Mouse (Mus musculus) embryonic fibroblast, embryonic 13.5 days (primary cell): Measurements from ENCODE around the gene 4921524J17Rik. TPM values are rescaled to one million over a fixed set of nuclear protein-coding genes. Genes with fewer than 3 reads are reported as not detected.

ENCODE experiments used
- H3K27ac ChIP-seq: 2 replicates; pipeline ENCODE4 v1.5.1; 2012; ENCODE audit warnings: low read length, control low read depth, inconsistent platforms; ENCODE audit not compliant: insufficient read depth
- H3K4me1 ChIP-seq: 2 replicates; pipeline ENCODE4 v1.6.1; 2011; ENCODE audit warnings: low read length; ENCODE audit not compliant: control insufficient read depth, insufficient read depth
- H3K4me3 ChIP-seq: 2 replicates; pipeline ENCODE4 v1.5.1; 2011; ENCODE audit warnings: mild to moderate bottlenecking, control low read depth, low read length; ENCODE audit not compliant: insufficient read depth
- CTCF ChIP-seq: IDR thresholded peaks from 2 replicates; pipeline ENCODE4 v1.5.1; 2011; ENCODE audit warnings: mild to moderate bottlenecking, control low read depth, low read length, moderate library complexity, borderline replicate concordance; ENCODE audit not compliant: insufficient read depth
- POLR2A ChIP-seq: IDR thresholded peaks from 2 replicates; pipeline ENCODE4 v1.6.1; 2011; ENCODE audit warnings: low read depth, mild to moderate bottlenecking, control low read depth, low read length, moderate library complexity
- polyA plus RNA-seq: library from polyadenylated mRNA; stranded (reverse); fragments of >200 nt; gene quantifications from 2 replicates; pipeline ENCODE4 v1.2.4, GENCODE M21; 2011; ENCODE audit warnings: low read depth; ENCODE audit not compliant: missing spikeins, insufficient read length

The 4921524J17Rik gene
- polyA plus RNA-seq, 1 experiment = 62.5 TPM

- peaks cover 6% of the 10 kb centered on the region for H3K4me1 ChIP-seq
- peak overlapping the region; percentile 1; the same call in 1 of the 2 replicates for H3K4me3 ChIP-seq
- peak overlapping the region; percentile 75 for H3K27ac ChIP-seq
- TF ChIP-seq CTCF (no peak), POLR2A (no peak)
Measured at GRCm38 (mm10) chr8:85408526-85408925, 24.1 kb downstream of the 4921524J17Rik start.

GRCm38 (mm10) chr8:85408053-85408505 is 24.6 kb downstream of the 4921524J17Rik start:
- TF ChIP-seq CTCF = no peak
- no peak for TF ChIP-seq POLR2A
- H3K27ac ChIP-seq = peak overlapping the region; percentile 75
- H3K4me1 ChIP-seq = peaks cover 6% of the 10 kb centered on the region
- H3K4me3 ChIP-seq = peak overlapping the region; percentile 1; the same call in 1 of the 2 replicates

- Histone ChIP-seq H3K27ac (no peak overlapping the region), H3K4me1 (peaks cover 6% of the 10 kb centered on the region), H3K4me3 (no peak overlapping the region)
- TF ChIP-seq CTCF (no peak), POLR2A (no peak)
Measured at GRCm38 (mm10) chr8:85405961-85406360, 26.7 kb downstream of the 4921524J17Rik start.

DNA sequence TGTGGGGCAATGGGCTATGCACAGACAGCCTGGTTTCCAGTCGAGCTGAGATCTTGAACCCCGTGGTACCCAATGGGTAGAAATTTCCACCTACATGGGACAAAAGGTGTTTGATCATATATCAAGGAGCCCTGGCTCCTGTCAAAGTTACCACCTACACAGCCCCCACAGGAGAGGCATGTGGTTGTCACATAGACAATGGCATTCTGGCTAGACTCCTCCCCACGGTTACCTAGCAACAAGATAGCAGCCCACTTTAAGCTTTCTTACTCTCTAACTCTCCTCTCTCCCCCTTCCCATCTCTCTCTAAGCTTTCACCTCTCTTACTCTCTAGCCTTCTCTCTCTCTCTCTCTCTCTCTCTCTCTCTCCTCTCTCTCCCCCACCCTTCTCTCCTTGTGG is 27.2 kb downstream of the 4921524J17Rik start:
- TF ChIP-seq POLR2A = no peak
- Histone ChIP-seq H3K4me3 (no peak overlapping the region), H3K4me1 (peaks cover 6% of the 10 kb centered on the region), H3K27ac (no peak overlapping the region)

GRCm38 (mm10) chr8:85398548-85398947 is 34.1 kb downstream of the 4921524J17Rik start:
- no peak overlapping the region for H3K4me3 ChIP-seq
- no peaks in the 10 kb centered on the region for H3K4me1 ChIP-seq
- no peak for TF ChIP-seq POLR2A
- H3K27ac ChIP-seq = no peak overlapping the region

GRCm38 (mm10) chr8:85397508-85397907 is 35.1 kb downstream of the 4921524J17Rik start:
- no peak for TF ChIP-seq CTCF
- no peak for TF ChIP-seq POLR2A
- no peak overlapping the region for H3K4me3 ChIP-seq
- no peak overlapping the region for H3K27ac ChIP-seq
- H3K4me1 ChIP-seq = no peaks in the 10 kb centered on the region

- no peaks in the 10 kb centered on the region for H3K4me1 ChIP-seq
- TF ChIP-seq CTCF = no peak
- H3K27ac ChIP-seq = no peak overlapping the region
- H3K4me3 ChIP-seq = no peak overlapping the region
Measured at GRCm38 (mm10) chr8:85396432-85397079, 36.1 kb downstream of the 4921524J17Rik start.

DNA sequence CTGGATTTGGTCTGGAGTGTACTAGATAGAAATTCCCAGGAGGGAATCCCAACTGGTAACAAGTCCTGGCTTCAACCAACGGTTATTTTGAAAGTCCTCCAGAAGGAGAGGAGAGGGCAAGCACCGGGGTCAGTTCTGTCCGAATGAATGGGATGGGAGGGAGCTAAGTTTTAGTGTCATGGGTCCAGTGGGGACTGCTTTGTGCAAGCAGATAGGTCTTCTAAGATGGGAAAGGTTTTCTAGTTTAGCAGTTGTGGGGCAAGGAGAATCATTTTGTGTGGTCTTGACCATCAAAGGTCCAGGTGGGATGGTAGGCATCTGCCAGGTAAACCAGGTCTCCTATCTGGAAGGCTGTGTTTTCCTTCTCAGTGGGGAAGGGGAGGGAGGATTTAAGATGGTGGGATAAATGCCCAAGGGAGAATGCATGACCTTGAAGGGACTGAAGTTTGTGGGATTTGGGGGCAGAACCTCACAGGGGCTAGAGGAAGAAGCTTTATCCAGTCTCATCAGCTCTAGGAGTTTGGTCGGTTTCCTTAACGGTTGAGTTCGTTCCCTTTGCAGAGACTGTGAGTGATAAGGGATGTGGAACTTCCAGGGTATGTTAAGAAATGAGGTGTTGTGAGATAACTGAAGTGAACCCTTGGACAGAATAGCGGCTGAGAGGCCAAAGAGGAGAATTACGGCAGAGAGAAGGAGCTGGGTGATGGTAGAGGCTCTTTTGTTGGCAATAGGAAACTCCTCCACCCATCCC is 36.8 kb downstream of the 4921524J17Rik start:
- H3K27ac ChIP-seq = no peak overlapping the region
- H3K4me3 ChIP-seq = no peak overlapping the region
- TF ChIP-seq CTCF = no peak

DNA sequence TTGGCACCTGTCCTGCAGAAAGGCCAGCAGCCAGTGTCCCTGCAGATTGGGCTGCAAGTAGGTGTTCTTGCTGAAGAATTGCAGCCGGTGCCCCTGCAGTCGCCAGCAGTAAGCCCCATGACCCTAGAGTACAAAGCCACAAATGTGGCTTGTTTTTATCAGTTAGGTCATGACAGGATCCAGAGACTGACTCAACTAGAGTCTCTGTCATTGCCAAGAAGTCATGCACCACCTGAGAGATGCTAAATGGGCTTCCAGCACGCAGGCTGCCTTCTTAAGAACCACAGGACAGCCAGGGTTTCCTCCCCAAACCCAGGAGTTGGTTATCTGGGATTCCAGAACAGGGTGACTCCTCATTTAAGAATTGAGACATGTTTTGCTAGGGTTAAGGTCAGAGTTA is 37.6 kb downstream of the 4921524J17Rik start:
- TF ChIP-seq CTCF = no peak
- no peak for TF ChIP-seq POLR2A
- H3K4me1 ChIP-seq = no peaks in the 10 kb centered on the region
- H3K27ac ChIP-seq = no peak overlapping the region
- no peak overlapping the region for H3K4me3 ChIP-seq

More for the DNA sequence above, 36.8 kb downstream of the 4921524J17Rik start:
- H3K4me1 ChIP-seq = no peaks in the 10 kb centered on the region

GRCm38 (mm10) chr8:85393199-85393598 is 39.4 kb downstream of the 4921524J17Rik start:
- H3K4me3 ChIP-seq = no peak overlapping the region
- no peak overlapping the region for H3K27ac ChIP-seq
- no peaks in the 10 kb centered on the region for H3K4me1 ChIP-seq
- TF ChIP-seq CTCF (no peak), POLR2A (no peak)
